Mouse (Mus musculus): ENCODE data around the gene Arid1b.

Arid1b gene

GRCm38 (mm10) chr17:5287210-5287591, 293.1 kb downstream of the Arid1b start:
- peaks cover 7% of the 10 kb centered on the region; the same call in 1 of the 2 replicates for H3K4me1 ChIP-seq (replicated peaks; ENCODE audit: low read depth, low read length)
- no peaks in the 10 kb centered on the region for H3K27me3 ChIP-seq (ENCODE audit: insufficient read depth, low read length)
- peaks cover 14% of the 10 kb centered on the region for H3K36me3 ChIP-seq (ENCODE audit: insufficient read depth, low read length)
- no peak for TF ChIP-seq NANOG (IDR thresholded peaks at IDR 0.05; ENCODE audit: borderline replicate concordance, low read length)
- TF ChIP-seq CTCF (conservative IDR thresholded peaks at IDR 0.05; ENCODE audit: low read length) = no peak
- no peak for TF ChIP-seq POU5F1 (IDR thresholded peaks at IDR 0.05; ENCODE audit: borderline replicate concordance, low read length)
- H3K4me3 ChIP-seq (replicated peaks; ENCODE audit: low read length) = no peak overlapping the region
- H3K9me3 ChIP-seq (ENCODE audit: low read length) = no peaks in the 10 kb centered on the region

- Histone ChIP-seq H3K27me3 (ENCODE audit: insufficient read depth, low read length) (no peaks in the 10 kb centered on the region), H3K4me3 (replicated peaks; ENCODE audit: low read length) (no peak overlapping the region), H3K36me3 (ENCODE audit: insufficient read depth, low read length) (peaks cover 14% of the 10 kb centered on the region), H3K9me3 (ENCODE audit: low read length) (no peaks in the 10 kb centered on the region), H3K4me1 (replicated peaks; ENCODE audit: low read depth, low read length) (peaks cover 7% of the 10 kb centered on the region; the same call in 1 of the 2 replicates)
- TF ChIP-seq NANOG (IDR thresholded peaks at IDR 0.05; ENCODE audit: borderline replicate concordance, low read length) = no peak
- no peak for TF ChIP-seq CTCF (conservative IDR thresholded peaks at IDR 0.05; ENCODE audit: low read length)
- no peak for TF ChIP-seq POU5F1 (IDR thresholded peaks at IDR 0.05; ENCODE audit: borderline replicate concordance, low read length)
These were observed 293.5 kb downstream of the Arid1b start for GRCm38 (mm10) chr17:5287641-5288040.

GRCm38 (mm10) chr17:5293653-5294584, 299.8 kb downstream of the Arid1b start:
- Histone ChIP-seq H3K9me3 (ENCODE audit: low read length) (no peaks in the 10 kb centered on the region), H3K36me3 (ENCODE audit: insufficient read depth, low read length) (peaks cover 11% of the 10 kb centered on the region), H3K4me3 (replicated peaks; ENCODE audit: low read length) (no peak overlapping the region), H3K4me1 (replicated peaks; ENCODE audit: low read depth, low read length) (peaks cover 9% of the 10 kb centered on the region), H3K27me3 (ENCODE audit: insufficient read depth, low read length) (no peaks in the 10 kb centered on the region)
- TF ChIP-seq CTCF (conservative IDR thresholded peaks at IDR 0.05; ENCODE audit: low read length) = no peak
- no peak for TF ChIP-seq NANOG (IDR thresholded peaks at IDR 0.05; ENCODE audit: borderline replicate concordance, low read length)
- TF ChIP-seq POU5F1 (IDR thresholded peaks at IDR 0.05; ENCODE audit: borderline replicate concordance, low read length) = no peak

- no peak for TF ChIP-seq CTCF (conservative IDR thresholded peaks at IDR 0.05; ENCODE audit: low read length)
These were observed 301.2 kb downstream of the Arid1b start for GRCm38 (mm10) chr17:5295086-5295947.

GRCm38 (mm10) chr17:5295948-5296262, 301.8 kb downstream of the Arid1b start:
- Histone ChIP-seq H3K9me3 (ENCODE audit: low read length) (no peaks in the 10 kb centered on the region), H3K4me1 (replicated peaks; ENCODE audit: low read depth, low read length) (peaks cover 9% of the 10 kb centered on the region), H3K27me3 (ENCODE audit: insufficient read depth, low read length) (no peaks in the 10 kb centered on the region), H3K4me3 (replicated peaks; ENCODE audit: low read length) (peak overlapping the region; percentile 57), H3K36me3 (ENCODE audit: insufficient read depth, low read length) (peaks cover 10% of the 10 kb centered on the region)
- TF ChIP-seq CTCF (conservative IDR thresholded peaks at IDR 0.05; ENCODE audit: low read length) = no peak
- no peak for TF ChIP-seq NANOG (IDR thresholded peaks at IDR 0.05; ENCODE audit: borderline replicate concordance, low read length)
- no peak for TF ChIP-seq POU5F1 (IDR thresholded peaks at IDR 0.05; ENCODE audit: borderline replicate concordance, low read length)

More at GRCm38 (mm10) chr17:5295086-5295947, 301.2 kb downstream of the Arid1b start:
- H3K27me3 ChIP-seq (ENCODE audit: insufficient read depth, low read length) = no peaks in the 10 kb centered on the region
- peaks cover 11% of the 10 kb centered on the region for H3K36me3 ChIP-seq (ENCODE audit: insufficient read depth, low read length)
- peaks cover 9% of the 10 kb centered on the region for H3K4me1 ChIP-seq (replicated peaks; ENCODE audit: low read depth, low read length)
- H3K9me3 ChIP-seq (ENCODE audit: low read length) = no peaks in the 10 kb centered on the region
- H3K4me3 ChIP-seq (replicated peaks; ENCODE audit: low read length) = peak overlapping the region; percentile 57

GRCm38 (mm10) chr17:5297491-5297890, 303.4 kb downstream of the Arid1b start:
- Histone ChIP-seq H3K4me1 (replicated peaks; ENCODE audit: low read depth, low read length) (peaks cover 9% of the 10 kb centered on the region), H3K9me3 (ENCODE audit: low read length) (no peaks in the 10 kb centered on the region)
- TF ChIP-seq POU5F1 (IDR thresholded peaks at IDR 0.05; ENCODE audit: borderline replicate concordance, low read length) (no peak), NANOG (IDR thresholded peaks at IDR 0.05; ENCODE audit: borderline replicate concordance, low read length) (no peak), CTCF (conservative IDR thresholded peaks at IDR 0.05; ENCODE audit: low read length) (no peak)

GRCm38 (mm10) chr17:5297984-5298383, 303.9 kb downstream of the Arid1b start:
- H3K4me1 ChIP-seq (replicated peaks; ENCODE audit: low read depth, low read length) = peaks cover 9% of the 10 kb centered on the region
- TF ChIP-seq POU5F1 (IDR thresholded peaks at IDR 0.05; ENCODE audit: borderline replicate concordance, low read length) = no peak
- H3K36me3 ChIP-seq (ENCODE audit: insufficient read depth, low read length) = peaks cover 4% of the 10 kb centered on the region; the same call in 1 of the 2 replicates
- H3K27me3 ChIP-seq (ENCODE audit: insufficient read depth, low read length) = no peaks in the 10 kb centered on the region
- no peak overlapping the region for H3K4me3 ChIP-seq (replicated peaks; ENCODE audit: low read length)
- no peaks in the 10 kb centered on the region for H3K9me3 ChIP-seq (ENCODE audit: low read length)

More at GRCm38 (mm10) chr17:5297491-5297890, 303.4 kb downstream of the Arid1b start:
- Histone ChIP-seq H3K4me3 (replicated peaks; ENCODE audit: low read length) (no peak overlapping the region), H3K36me3 (ENCODE audit: insufficient read depth, low read length) (peaks cover 4% of the 10 kb centered on the region; the same call in 1 of the 2 replicates), H3K27me3 (ENCODE audit: insufficient read depth, low read length) (no peaks in the 10 kb centered on the region)

GRCm38 (mm10) chr17:5298891-5299559, 304.9 kb downstream of the Arid1b start:
- H3K4me1 ChIP-seq (replicated peaks; ENCODE audit: low read depth, low read length) = peaks cover 12% of the 10 kb centered on the region
- TF ChIP-seq CTCF (conservative IDR thresholded peaks at IDR 0.05; ENCODE audit: low read length) = no peak
- no peaks in the 10 kb centered on the region for H3K9me3 ChIP-seq (ENCODE audit: low read length)
- no peaks in the 10 kb centered on the region for H3K27me3 ChIP-seq (ENCODE audit: insufficient read depth, low read length)
- peaks cover 4% of the 10 kb centered on the region; the same call in 1 of the 2 replicates for H3K36me3 ChIP-seq (ENCODE audit: insufficient read depth, low read length)
- H3K4me3 ChIP-seq (replicated peaks; ENCODE audit: low read length) = no peak overlapping the region

Measured in E14TG2a.4 (cell line).